8 mouse cellular contexts compared by ENCODE assay signal in the genomic region with DNA sequence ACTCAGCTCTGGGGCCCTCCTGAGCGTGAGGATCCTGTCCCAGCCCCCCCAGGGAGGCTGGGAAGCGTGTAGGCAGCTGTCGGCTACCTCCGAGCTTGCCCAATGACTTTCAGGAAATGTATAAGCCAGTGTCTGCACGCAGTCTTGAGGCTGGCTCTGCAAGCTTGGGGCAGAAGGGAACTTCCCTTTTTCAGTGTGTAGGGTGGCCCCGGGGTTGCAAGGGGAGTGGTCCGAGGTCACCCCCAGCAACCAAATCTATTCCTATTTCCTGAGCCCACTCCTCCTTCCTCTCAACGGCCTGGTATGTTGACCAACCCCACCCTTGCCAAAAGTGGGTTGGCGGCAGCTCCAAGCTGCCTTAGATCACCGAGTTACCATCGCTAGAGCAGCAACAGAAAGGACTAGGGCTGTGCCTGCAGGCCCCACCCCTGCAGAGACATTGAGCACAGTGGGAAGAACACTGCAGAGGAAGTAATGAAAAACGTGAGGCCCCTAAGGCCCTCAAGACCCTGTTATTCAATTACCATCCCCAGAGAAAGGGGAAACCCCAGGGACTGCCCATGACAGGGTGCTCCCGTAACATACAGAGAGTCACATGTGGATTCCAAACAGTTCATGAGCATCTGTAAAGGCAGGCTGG. TPM values are rescaled to one million over a fixed set of nuclear protein-coding genes. Genes with fewer than 3 reads are reported as not detected.
DNase-seq lines count a peak whose midpoint lies in the region; ATAC-seq lines count a peak whose summit lies in the region.

No protein-coding gene starts in this region.

- 65% methylated on average over 13 of the region's 13 CpGs for WGBS in neural tube, embryonic 11.5 days
- 69% methylated on average over 13 of the region's 13 CpGs for WGBS in hindbrain, embryonic 10.5 days
- 53% methylated on average over 13 of the region's 13 CpGs for WGBS in stomach, embryonic 14.5 days

- no peak overlapping the region for H3K9ac ChIP-seq in neural tube, embryonic 11.5 days (ENCODE audit: low read length)
- H3K9ac ChIP-seq in stomach, embryonic 14.5 days (replicated peaks; ENCODE audit: low read depth, low read length), result no peak overlapping the region

- H3K4me3 ChIP-seq in neural tube, embryonic 11.5 days (ENCODE audit: low read depth, low read length), result no peak overlapping the region
- H3K4me3 ChIP-seq in hindbrain, embryonic 10.5 days, result no peak overlapping the region
- no peak overlapping the region for H3K4me3 ChIP-seq in stomach, embryonic 14.5 days (ENCODE audit: low read depth, low read length)

- H3K36me3 ChIP-seq in neural tube, embryonic 11.5 days (ENCODE audit: control insufficient read depth, insufficient read depth, low read length), result peaks cover 24% of the 10 kb centered on the region
- H3K36me3 ChIP-seq in hindbrain, embryonic 10.5 days, result peaks cover 74% of the 10 kb centered on the region
- H3K36me3 ChIP-seq in stomach, embryonic 14.5 days (ENCODE audit: control insufficient read depth, insufficient read depth, low read length), result peaks cover 48% of the 10 kb centered on the region

- H3K27me3 ChIP-seq in neural tube, embryonic 11.5 days (ENCODE audit: control insufficient read depth, insufficient read depth, low read length), result no peaks in the 10 kb centered on the region
- no peaks in the 10 kb centered on the region for H3K27me3 ChIP-seq in hindbrain, embryonic 10.5 days (ENCODE audit: insufficient read depth, poor library complexity, severe bottlenecking)
- H3K27me3 ChIP-seq in stomach, embryonic 14.5 days (ENCODE audit: control insufficient read depth, insufficient read depth, low read length), result no peaks in the 10 kb centered on the region

- peak overlapping the region; percentile 54; the same call in 1 of the 2 replicates for H3K27ac ChIP-seq in neural tube, embryonic 11.5 days (ENCODE audit: low read depth, low read length)
- peak overlapping the region; percentile 97 for H3K27ac ChIP-seq in hindbrain, embryonic 10.5 days
- peak overlapping the region; percentile 79 for H3K27ac ChIP-seq in stomach, embryonic 14.5 days (ENCODE audit: low read length)

- H3K4me2 ChIP-seq in neural tube, embryonic 11.5 days (ENCODE audit: low read depth), result no peak overlapping the region
- H3K4me2 ChIP-seq in stomach, embryonic 14.5 days (replicated peaks; ENCODE audit: low read depth, low read length), result no peak overlapping the region; the same call in 1 of the 2 replicates

- peaks cover 65% of the 10 kb centered on the region for H3K4me1 ChIP-seq in neural tube, embryonic 11.5 days (ENCODE audit: control insufficient read depth, insufficient read depth, low read length)
- H3K4me1 ChIP-seq in hindbrain, embryonic 10.5 days (replicated peaks), result peaks cover 91% of the 10 kb centered on the region
- peaks cover 58% of the 10 kb centered on the region for H3K4me1 ChIP-seq in stomach, embryonic 14.5 days (ENCODE audit: control insufficient read depth, insufficient read depth, low read length)

- no peak for ATAC-seq in neural tube, embryonic 11.5 days (ENCODE audit: insufficient read depth, low FRiP score, low TSS enrichment)
- peak; percentile 86 for ATAC-seq in megakaryocyte, adult 5-6 weeks (ENCODE audit: poor library complexity, severe bottlenecking)
- ATAC-seq in stomach, embryonic 14.5 days (ENCODE audit: insufficient number of reproducible peaks, insufficient read depth, low FRiP score, low read depth), result 0 out of 2 replicates have a peak, but pooled peaks have one; percentile 7

- DNase-seq in neural tube, embryonic 11.5 days (ENCODE audit: low spot score), result no peak
- DNase-seq in neural tube, embryonic 10.5 days (ENCODE audit: extremely low spot score, low spot score), result no peak
- no peak for DNase-seq in hindbrain, embryonic 10.5 days (ENCODE audit: low spot score)
- DNase-seq in thymus, postnatal 36 days, result no peak
- no peak for DNase-seq in left cerebral cortex, adult 11 months (ENCODE audit: low spot score)
- no peak for DNase-seq in embryo, embryonic 10.5 days (ENCODE audit: low spot score)

- no peaks in the 10 kb centered on the region for H3K9me3 ChIP-seq in neural tube, embryonic 11.5 days (ENCODE audit: control insufficient read depth, low read length)
- no peaks in the 10 kb centered on the region for H3K9me3 ChIP-seq in hindbrain, embryonic 10.5 days
- no peaks in the 10 kb centered on the region for H3K9me3 ChIP-seq in stomach, embryonic 14.5 days (ENCODE audit: control insufficient read depth, low read depth, low read length)

RNA-seq across cellular contexts. Expression of gene Notch1, which starts 33.1 kb away (rescaled TPM):
- polyA plus RNA-seq in neural tube, embryonic 11.5 days (2014; fragmentation: Nextera tagmentation; extraction: Ambion mirVana), result 56.9 and 60.4 TPM in 2 replicates
- 39.1 and 46.4 TPM in 2 replicates for polyA plus RNA-seq in hindbrain, embryonic 10.5 days (2016; fragmentation: Nextera tagmentation; extraction: Ambion mirVana)
- total RNA-seq in megakaryocyte, adult 5-6 weeks (2015), result 37.6 and 43.0 TPM in 2 replicates
- 22.3 and 48.3 TPM in 2 replicates for total RNA-seq in megakaryocyte, adult 5-6 weeks (2017)
- 29.5 and 31.7 TPM in 2 replicates for polyA plus RNA-seq in stomach, embryonic 14.5 days (2014; fragmentation: Nextera tagmentation; extraction: Ambion mirVana)

RNA-seq across cellular contexts. Expression of gene Sec16a, which starts 38.3 kb away (rescaled TPM):
- polyA plus RNA-seq in neural tube, embryonic 11.5 days (2014; fragmentation: Nextera tagmentation; extraction: Ambion mirVana), result 40.2 and 40.5 TPM in 2 replicates
- 25.2 and 28.9 TPM in 2 replicates for polyA plus RNA-seq in hindbrain, embryonic 10.5 days (2016; fragmentation: Nextera tagmentation; extraction: Ambion mirVana)
- 41.6 and 43.9 TPM in 2 replicates for total RNA-seq in megakaryocyte, adult 5-6 weeks (2015)
- 31.1 and 34.6 TPM in 2 replicates for total RNA-seq in megakaryocyte, adult 5-6 weeks (2017)
- 33.4 and 37.7 TPM in 2 replicates for polyA plus RNA-seq in stomach, embryonic 14.5 days (2014; fragmentation: Nextera tagmentation; extraction: Ambion mirVana)
